ENCODE assay signal across 12 mouse cellular contexts in genomic region chr13:51023271-51023670, GRCm38 (mm10).
DNase-seq lines count a peak whose midpoint lies in the region; ATAC-seq and TF ChIP-seq lines count a peak whose summit lies in the region.
"Had no signal": no experiment of that assay in that cellular context is flagged by ENCODE, and none has a peak within 500 bp of the region (broad histone marks: within the 10 kb centered on the region; RNA-seq: fewer than 3 reads in every experiment).

No protein-coding gene starts in this region.

- H3K4me1 ChIP-seq in heart, postnatal 0 days (ENCODE audit: control insufficient read depth, insufficient read depth), result 0 out of 2 replicates have a peak, but pooled peaks cover 6% of the 10 kb centered on the region
- peaks cover 2 to 20% of the 10 kb centered on the region in 2 experiments for H3K4me1 ChIP-seq in ES-E14 (ENCODE audit: control insufficient read depth in 2 of 2, insufficient read depth in 2 of 2, low read length in 2 of 2, poor library complexity in 1 of 2)
- peaks cover 26% of the 10 kb centered on the region for H3K4me1 ChIP-seq in embryonic facial prominence, embryonic 10.5 days
- H3K4me1 ChIP-seq in limb, embryonic 13.5 days, result peaks cover 44% of the 10 kb centered on the region
- H3K4me1 ChIP-seq: midbrain, embryonic 15.5 days had no signal

- ATAC-seq in heart, postnatal 0 days (ENCODE audit: insufficient read depth, low read depth), result no peak
- no peak for ATAC-seq in limb, embryonic 13.5 days (ENCODE audit: low FRiP score, low read depth)
- ATAC-seq in megakaryocyte-erythroid progenitor cell, adult 5-6 weeks (replicated peaks; ENCODE audit: low FRiP score, low TSS enrichment, poor library complexity, severe bottlenecking), result no peak
- ATAC-seq: activated CD4-positive, CD25-positive, alpha-beta regulatory T cell, adult 4 months; inflammation-experienced regulatory T-cells, adult 6 months; midbrain, embryonic 15.5 days had no signal

- H3K9ac ChIP-seq in heart, postnatal 0 days (replicated peaks; ENCODE audit: low read depth, low read length), result no peak overlapping the region
- H3K9ac ChIP-seq in ES-E14 (ENCODE audit: insufficient read depth, low read depth, low read length, poor library complexity, severe bottlenecking), result peak overlapping the region; percentile 8; the same call in 1 of the 2 replicates
- 0 out of 2 replicates have a peak overlapping the region, but pooled peaks have one; percentile 45 for H3K9ac ChIP-seq in limb, embryonic 13.5 days
- H3K9ac ChIP-seq: midbrain, embryonic 15.5 days; neural tube, embryonic 15.5 days had no signal

- TF ChIP-seq EP300 in heart, postnatal 0 days (IDR thresholded peaks at IDR 0.05; ENCODE audit: low read depth), result no peak

- DNase-seq in heart, postnatal 0 days (ENCODE audit: low spot score), result no peak
- no peak for DNase-seq in heart, postnatal 25 days (ENCODE audit: low spot score)
- DNase-seq in ES-E14 (ENCODE audit: low read depth, low spot score), result no peak
- DNase-seq in embryonic facial prominence, embryonic 10.5 days (ENCODE audit: low spot score), result no peak
- DNase-seq in frontal cortex, postnatal 10 days (ENCODE audit: low spot score in 2 of 2), result no peak
- DNase-seq: right cerebral cortex, postnatal 14 days had no signal

- H3K4me3 ChIP-seq in heart, postnatal 0 days (ENCODE audit: low read depth, low read length), result no peak overlapping the region
- no peak overlapping the region for H3K4me3 ChIP-seq in ES-E14 (ENCODE audit: insufficient read depth in 1 of 2, low read depth in 1 of 2, low read length in 2 of 2, poor library complexity in 1 of 2, severe bottlenecking in 1 of 2)
- H3K4me3 ChIP-seq in embryonic facial prominence, embryonic 10.5 days, result no peak overlapping the region
- H3K4me3 ChIP-seq in limb, embryonic 13.5 days, result no peak overlapping the region
- H3K4me3 ChIP-seq: midbrain, embryonic 15.5 days; neural tube, embryonic 15.5 days had no signal

- intact Hi-C loops in heart, postnatal 25 days (cut with DNase I), result loop anchor here (5.0 kb wide), 1 partner anchor 74 kb away; no protein-coding TSS in a partner anchor

- no peaks in the 10 kb centered on the region for H3K36me3 ChIP-seq in heart, postnatal 0 days (replicated peaks; ENCODE audit: control insufficient read depth, insufficient read depth, low read length)
- no peaks in the 10 kb centered on the region for H3K36me3 ChIP-seq in ES-E14 (ENCODE audit: control insufficient read depth, insufficient read depth, low read length, poor library complexity, severe bottlenecking)
- no peaks in the 10 kb centered on the region for H3K36me3 ChIP-seq in embryonic facial prominence, embryonic 10.5 days (replicated peaks)
- no peaks in the 10 kb centered on the region for H3K36me3 ChIP-seq in limb, embryonic 13.5 days
- H3K36me3 ChIP-seq: midbrain, embryonic 15.5 days; neural tube, embryonic 15.5 days had no signal

- in situ Hi-C loops in ES-E14 (cut with MboI; ENCODE audit: low sequenced_read_pairs in 2 of 2, unreplicated experiment in 2 of 2), result no loop called here

- H3K27me3 ChIP-seq in heart, postnatal 0 days (ENCODE audit: control insufficient read depth, insufficient read depth, low read length), result no peaks in the 10 kb centered on the region
- H3K27me3 ChIP-seq in embryonic facial prominence, embryonic 10.5 days (replicated peaks; ENCODE audit: low read depth, poor library complexity, severe bottlenecking), result no peaks in the 10 kb centered on the region
- no peaks in the 10 kb centered on the region for H3K27me3 ChIP-seq in limb, embryonic 13.5 days
- H3K27me3 ChIP-seq: midbrain, embryonic 15.5 days; neural tube, embryonic 15.5 days had no signal

- no peaks in the 10 kb centered on the region for H3K9me3 ChIP-seq in heart, postnatal 0 days (replicated peaks; ENCODE audit: control insufficient read depth, low read length)
- H3K9me3 ChIP-seq in ES-E14 (ENCODE audit: control insufficient read depth, insufficient read depth, low read depth, low read length), result no peaks in the 10 kb centered on the region
- no peaks in the 10 kb centered on the region for H3K9me3 ChIP-seq in embryonic facial prominence, embryonic 10.5 days
- no peaks in the 10 kb centered on the region for H3K9me3 ChIP-seq in limb, embryonic 13.5 days
- H3K9me3 ChIP-seq: midbrain, embryonic 15.5 days; neural tube, embryonic 15.5 days had no signal

- peak overlapping the region; percentile 71 for H3K27ac ChIP-seq in heart, postnatal 0 days (ENCODE audit: low read depth)
- no peak overlapping the region; the same call in 1 of the 2 replicates for H3K27ac ChIP-seq in ES-E14 (ENCODE audit: insufficient read depth, low read depth, low read length, poor library complexity, severe bottlenecking)
- H3K27ac ChIP-seq in embryonic facial prominence, embryonic 10.5 days (replicated peaks), result peak overlapping the region; percentile 77
- H3K27ac ChIP-seq in limb, embryonic 13.5 days, result peak overlapping the region; percentile 91
- H3K27ac ChIP-seq: midbrain, embryonic 15.5 days had no signal

- TF ChIP-seq CTCF in heart, postnatal 0 days (IDR thresholded peaks at IDR 0.05; ENCODE audit: low read depth), result no peak

- WGBS in heart, postnatal 0 days, result 79% methylated on average over 11 of the region's 11 CpGs
- WGBS in embryonic facial prominence, embryonic 10.5 days, result 86% methylated on average over 11 of the region's 11 CpGs
- WGBS in limb, embryonic 13.5 days, result 65% methylated on average over 11 of the region's 11 CpGs

- H3K4me2 ChIP-seq in heart, postnatal 0 days (ENCODE audit: low read depth, low read length), result no peak overlapping the region
- H3K4me2 ChIP-seq in limb, embryonic 13.5 days (replicated peaks), result no peak overlapping the region
- H3K4me2 ChIP-seq: midbrain, embryonic 15.5 days; neural tube, embryonic 15.5 days had no signal

TF ChIP-seq in ES-E14, 5 proteins besides CTCF, POLR2A, EP300 and RAD21:
- TF ChIP-seq ZC3H11A (IDR thresholded peaks at IDR 0.05; ENCODE audit: borderline replicate concordance, low read depth, low read length), result no peak
- no peak for TF ChIP-seq CHD2 (IDR thresholded peaks at IDR 0.05; ENCODE audit: low read depth, low read length)
- no peak for TF ChIP-seq ZNF384 (IDR thresholded peaks at IDR 0.05; ENCODE audit: low read depth, low read length)
- no peak for TF ChIP-seq HCFC1 (IDR thresholded peaks at IDR 0.05; ENCODE audit: borderline replicate concordance, insufficient read depth, low read length)
- TF ChIP-seq MAFK (IDR thresholded peaks at IDR 0.05; ENCODE audit: insufficient read depth, low read depth, low read length), result no peak
TF ChIP-seq in ES-E14: peak in this region for 0.
